Mouse (Mus musculus) limb, embryonic 10.5 days (tissue): ENCODE results near the gene Ctbs. TPM values are rescaled to one million over a fixed set of nuclear protein-coding genes. Genes with fewer than 3 reads are reported as not detected.

Source experiments
- DNase-seq: peaks from one replicate; pipeline ENCODE4 v3.0.0-alpha.2; 2017; ENCODE audit warnings: low spot score
- H3K27ac ChIP-seq: fragments of 300-500 bp; sonication (generic); 2 replicates; pipeline ENCODE4 v1.5.1; 2016; ENCODE audit warnings: mild to moderate bottlenecking
- H3K27me3 ChIP-seq: fragments of 300-500 bp; sonication (generic); 2 replicates; pipeline ENCODE4 v1.6.1; 2016; ENCODE audit warnings: low read depth, mild to moderate bottlenecking; ENCODE audit not compliant: poor library complexity, severe bottlenecking
- H3K36me3 ChIP-seq: fragments of 300-500 bp; sonication (generic); 2 replicates; pipeline ENCODE4 v1.6.1; 2016; ENCODE audit warnings: mild to moderate bottlenecking, moderate library complexity
- H3K4me1 ChIP-seq: fragments of 300-500 bp; sonication (generic); 2 replicates; pipeline ENCODE4 v1.6.1; 2016
- H3K4me3 ChIP-seq: fragments of 300-500 bp; sonication (generic); 2 replicates; pipeline ENCODE4 v1.5.1; 2016; ENCODE audit warnings: mild to moderate bottlenecking, moderate library complexity
- H3K9me3 ChIP-seq: fragments of 300-500 bp; sonication (generic); replicated peaks from 2 replicates; pipeline ENCODE4 v1.6.1; 2016; ENCODE audit warnings: mild to moderate bottlenecking
- WGBS: fragments of 180-500 bp; shearing (Covaris S2); methylation state at CpG from one replicate; pipeline ENCODE4 v1.1.7; 2016; 5-methylcytosine and 5-hydroxymethylcytosine counted together
- polyA plus RNA-seq: library from polyadenylated mRNA; unstranded; fragments of >200 nt; fragmentation: Nextera tagmentation; extraction: Ambion mirVana; gene quantifications from 2 replicates; pipeline ENCODE4 v1.2.1, GENCODE M21; 2016

Ctbs gene
- polyA plus RNA-seq, 1 experiment from 2014 or later = 4.7 TPM

GRCm38 (mm10) chr3:146436114-146436513, 13.5 kb upstream of the Ctbs start:
- H3K36me3 ChIP-seq = peaks cover 77% of the 10 kb centered on the region
- 95% methylated on average over 8 of the region's 8 CpGs for WGBS
- no peaks in the 10 kb centered on the region for H3K27me3 ChIP-seq
- H3K4me1 ChIP-seq = no peaks in the 10 kb centered on the region
- no peak overlapping the region for H3K27ac ChIP-seq
- DNase-seq = no peak
- H3K4me3 ChIP-seq = no peak overlapping the region
- no peaks in the 10 kb centered on the region for H3K9me3 ChIP-seq

GRCm38 (mm10) chr3:146440011-146440410, 9.6 kb upstream of the Ctbs start:
- 94% methylated on average over 12 of the region's 12 CpGs for WGBS
- Histone ChIP-seq H3K9me3 (no peaks in the 10 kb centered on the region), H3K36me3 (peaks cover 47% of the 10 kb centered on the region), H3K4me1 (no peaks in the 10 kb centered on the region), H3K27ac (no peak overlapping the region), H3K27me3 (no peaks in the 10 kb centered on the region), H3K4me3 (no peak overlapping the region)
- peak; percentile 19 for DNase-seq

GRCm38 (mm10) chr3:146440422-146440821, 9.2 kb upstream of the Ctbs start:
- Histone ChIP-seq H3K27ac (no peak overlapping the region), H3K9me3 (no peaks in the 10 kb centered on the region), H3K27me3 (no peaks in the 10 kb centered on the region), H3K4me3 (no peak overlapping the region), H3K4me1 (no peaks in the 10 kb centered on the region), H3K36me3 (peaks cover 46% of the 10 kb centered on the region)
- DNase-seq = peak; percentile 19
- WGBS = 91% methylated on average over 7 of the region's 7 CpGs

- peaks cover 27% of the 10 kb centered on the region for H3K36me3 ChIP-seq
Measured at GRCm38 (mm10) chr3:146442484-146442883, 7.1 kb upstream of the Ctbs start.

GRCm38 (mm10) chr3:146442936-146443335, 6.7 kb upstream of the Ctbs start:
- WGBS = 95% methylated on average over 8 of the region's 8 CpGs

More at GRCm38 (mm10) chr3:146442484-146442883, 7.1 kb upstream of the Ctbs start:
- H3K4me1 ChIP-seq = no peaks in the 10 kb centered on the region
- no peaks in the 10 kb centered on the region for H3K27me3 ChIP-seq
- DNase-seq = no peak
- H3K4me3 ChIP-seq = no peak overlapping the region
- H3K27ac ChIP-seq = no peak overlapping the region
- WGBS = 94% methylated on average over 7 of the region's 7 CpGs
- H3K9me3 ChIP-seq = no peaks in the 10 kb centered on the region

GRCm38 (mm10) chr3:146443380-146443779, 6.2 kb upstream of the Ctbs start:
- whole genome bisulfite sequencing = 96% methylated on average over 7 of the region's 7 CpGs
- no peaks in the 10 kb centered on the region for H3K27me3 ChIP-seq
- no peaks in the 10 kb centered on the region for H3K4me1 ChIP-seq
- no peak overlapping the region for H3K4me3 ChIP-seq
- no peak for DNase-seq
- no peaks in the 10 kb centered on the region for H3K9me3 ChIP-seq
- no peak overlapping the region for H3K27ac ChIP-seq
- peaks cover 18% of the 10 kb centered on the region for H3K36me3 ChIP-seq

More at GRCm38 (mm10) chr3:146442936-146443335, 6.7 kb upstream of the Ctbs start:
- H3K4me3 ChIP-seq = no peak overlapping the region
- DNase-seq = no peak
- no peak overlapping the region for H3K27ac ChIP-seq
- no peaks in the 10 kb centered on the region for H3K4me1 ChIP-seq
- no peaks in the 10 kb centered on the region for H3K9me3 ChIP-seq
- H3K27me3 ChIP-seq = no peaks in the 10 kb centered on the region
- peaks cover 23% of the 10 kb centered on the region for H3K36me3 ChIP-seq

- no peak overlapping the region for H3K4me3 ChIP-seq
- 87% methylated on average over 7 of the region's 7 CpGs for WGBS
- H3K27me3 ChIP-seq = no peaks in the 10 kb centered on the region
- H3K9me3 ChIP-seq = no peaks in the 10 kb centered on the region
- DNase-seq = no peak
- H3K27ac ChIP-seq = no peak overlapping the region
- H3K4me1 ChIP-seq = 0 out of 2 replicates have a peak, but pooled peaks cover 2% of the 10 kb centered on the region
- peaks cover 11% of the 10 kb centered on the region; the same call in 1 of the 2 replicates for H3K36me3 ChIP-seq
Measured at GRCm38 (mm10) chr3:146444880-146445279, 4.7 kb upstream of the Ctbs start.

GRCm38 (mm10) chr3:146447156-146447555, 2.4 kb upstream of the Ctbs start:
- H3K27me3 ChIP-seq = no peaks in the 10 kb centered on the region
- no peaks in the 10 kb centered on the region for H3K9me3 ChIP-seq
- WGBS = 93% methylated on average over 5 of the region's 5 CpGs
- H3K4me1 ChIP-seq = peaks cover 18% of the 10 kb centered on the region
- H3K36me3 ChIP-seq = 0 out of 2 replicates have a peak, but pooled peaks cover 2% of the 10 kb centered on the region
- no peak overlapping the region for H3K27ac ChIP-seq
- H3K4me3 ChIP-seq = no peak overlapping the region
- DNase-seq = no peak

GRCm38 (mm10) chr3:146447598-146447997, 2.0 kb upstream of the Ctbs start:
- DNase-seq = no peak
- Histone ChIP-seq H3K4me3 (no peak overlapping the region), H3K4me1 (peaks cover 18% of the 10 kb centered on the region), H3K27me3 (no peaks in the 10 kb centered on the region), H3K27ac (no peak overlapping the region), H3K9me3 (no peaks in the 10 kb centered on the region), H3K36me3 (0 out of 2 replicates have a peak, but pooled peaks cover 2% of the 10 kb centered on the region)
- WGBS = 92% methylated on average over 3 of the region's 3 CpGs

GRCm38 (mm10) chr3:146448372-146448771, 1.2 kb upstream of the Ctbs start:
- H3K27ac ChIP-seq = no peak overlapping the region
- no peak overlapping the region for H3K4me3 ChIP-seq
- 0 out of 2 replicates have a peak, but pooled peaks cover 2% of the 10 kb centered on the region for H3K36me3 ChIP-seq
- peaks cover 18% of the 10 kb centered on the region for H3K4me1 ChIP-seq
- no peak for DNase-seq
- H3K9me3 ChIP-seq = no peaks in the 10 kb centered on the region
- WGBS = 91% methylated on average over 10 of the region's 10 CpGs
- no peaks in the 10 kb centered on the region for H3K27me3 ChIP-seq

GRCm38 (mm10) chr3:146448969-146449368, 626 bp upstream of the Ctbs start:
- Histone ChIP-seq H3K36me3 (0 out of 2 replicates have a peak, but pooled peaks cover 2% of the 10 kb centered on the region), H3K9me3 (no peaks in the 10 kb centered on the region), H3K27ac (no peak overlapping the region), H3K4me3 (no peak overlapping the region), H3K27me3 (no peaks in the 10 kb centered on the region), H3K4me1 (peaks cover 18% of the 10 kb centered on the region)
- DNase-seq = no peak
- 85% methylated on average over 6 of the region's 6 CpGs for WGBS

GRCm38 (mm10) chr3:146450371-146450841, 811 bp downstream of the Ctbs start:
- 0 out of 2 replicates have a peak, but pooled peaks cover 2% of the 10 kb centered on the region for H3K36me3 ChIP-seq
- H3K27me3 ChIP-seq = no peaks in the 10 kb centered on the region
- peak overlapping the region; percentile 90 for H3K27ac ChIP-seq
- H3K9me3 ChIP-seq = no peaks in the 10 kb centered on the region
- DNase-seq = peak; percentile 91
- peaks cover 18% of the 10 kb centered on the region for H3K4me1 ChIP-seq
- peak overlapping the region; percentile 67 for H3K4me3 ChIP-seq
- under 1% methylated on average over 29 of the region's 29 CpGs for WGBS

GRCm38 (mm10) chr3:146451375-146451774, 1.8 kb downstream of the Ctbs start:
- DNase-seq = no peak
- Histone ChIP-seq H3K9me3 (no peaks in the 10 kb centered on the region), H3K27ac (no peak overlapping the region), H3K4me3 (no peak overlapping the region), H3K4me1 (peaks cover 18% of the 10 kb centered on the region), H3K27me3 (no peaks in the 10 kb centered on the region), H3K36me3 (no peaks in the 10 kb centered on the region)
- 86% methylated on average over 5 of the region's 5 CpGs for WGBS

- Histone ChIP-seq H3K4me3 (no peak overlapping the region), H3K27ac (no peak overlapping the region), H3K27me3 (no peaks in the 10 kb centered on the region), H3K4me1 (no peaks in the 10 kb centered on the region), H3K9me3 (no peaks in the 10 kb centered on the region), H3K36me3 (no peaks in the 10 kb centered on the region)
- no peak for DNase-seq
- 68% methylated on average over 2 of the region's 2 CpGs for WGBS
Measured at GRCm38 (mm10) chr3:146462939-146463338, 13.3 kb downstream of the Ctbs start.
